Mouse (Mus musculus): ENCODE measurements around the gene Tfdp2. TPM values are rescaled to one million over a fixed set of nuclear protein-coding genes. Genes with fewer than 3 reads are reported as not detected.
"Not testable (repeated sequence)": the region's sequence is repeated elsewhere in the genome, so short reads cannot be mapped to it uniquely, and the experiment has no call there.

Gene Tfdp2
- polyA plus RNA-seq, 2 experiments = 15.5 to 33.0 TPM

GRCm38 (mm10) chr9:96331146-96331545 is 135.1 kb downstream of the Tfdp2 start:
- Histone ChIP-seq H3K9me3 (ENCODE audit: control insufficient read depth, low read length) (no peaks in the 10 kb centered on the region), H3K36me3 (ENCODE audit: control insufficient read depth, insufficient read depth, low read length) (peaks cover 27% of the 10 kb centered on the region), H3K27me3 (ENCODE audit: control insufficient read depth, insufficient read depth, low read length) (no peaks in the 10 kb centered on the region), H3K4me3 (replicated peaks; ENCODE audit: low read length) (no peak overlapping the region), H3K4me2 (replicated peaks; ENCODE audit: low read depth, low read length, severe bottlenecking) (no peak overlapping the region), H3K4me1 (ENCODE audit: control insufficient read depth, insufficient read depth, low read length) (no peaks in the 10 kb centered on the region), H3K9ac (ENCODE audit: low read depth, low read length, severe bottlenecking) (no peak overlapping the region), H3K27ac (replicated peaks; ENCODE audit: low read depth, low read length) (no peak overlapping the region)
- WGBS = 91% methylated on average over 5 of the region's 5 CpGs
- TF ChIP-seq POLR2A (IDR thresholded peaks at IDR 0.05; ENCODE audit: borderline replicate concordance, extremely low read depth, insufficient read depth, insufficient read length) = no peak
- no peak for ATAC-seq (ENCODE audit: low FRiP score, low read depth)
- no peak for DNase-seq (ENCODE audit: low spot score)

- H3K27ac ChIP-seq (replicated peaks; ENCODE audit: low read depth, low read length) = no peak overlapping the region
- H3K4me2 ChIP-seq (replicated peaks; ENCODE audit: low read depth, low read length, severe bottlenecking) = no peak overlapping the region
- no peaks in the 10 kb centered on the region for H3K27me3 ChIP-seq (ENCODE audit: control insufficient read depth, insufficient read depth, low read length)
- no peaks in the 10 kb centered on the region for H3K4me1 ChIP-seq (ENCODE audit: control insufficient read depth, insufficient read depth, low read length)
- ATAC-seq (ENCODE audit: low FRiP score, low read depth) = no peak
- no peak for TF ChIP-seq POLR2A (IDR thresholded peaks at IDR 0.05; ENCODE audit: borderline replicate concordance, extremely low read depth, insufficient read depth, insufficient read length)
- no peak overlapping the region for H3K4me3 ChIP-seq (replicated peaks; ENCODE audit: low read length)
- DNase-seq (ENCODE audit: low spot score) = no peak
- no peaks in the 10 kb centered on the region for H3K9me3 ChIP-seq (ENCODE audit: control insufficient read depth, low read length)
- no peak overlapping the region for H3K9ac ChIP-seq (ENCODE audit: low read depth, low read length, severe bottlenecking)
- 74% methylated on average over 3 of the region's 3 CpGs for WGBS
- peaks cover 38% of the 10 kb centered on the region for H3K36me3 ChIP-seq (ENCODE audit: control insufficient read depth, insufficient read depth, low read length)
These were observed 149.7 kb downstream of the Tfdp2 start for GRCm38 (mm10) chr9:96345750-96346149.

GRCm38 (mm10) chr9:96348885-96349284 is 152.8 kb downstream of the Tfdp2 start:
- peaks cover 12% of the 10 kb centered on the region for H3K36me3 ChIP-seq (ENCODE audit: control insufficient read depth, insufficient read depth, low read length)
- no peak for ATAC-seq (ENCODE audit: low FRiP score, low read depth)
- 91% methylated on average over 5 of the region's 5 CpGs for WGBS

GRCm38 (mm10) chr9:96350010-96350409 is 153.9 kb downstream of the Tfdp2 start:
- no peaks in the 10 kb centered on the region for H3K9me3 ChIP-seq (ENCODE audit: control insufficient read depth, low read length)
- peaks cover 6% of the 10 kb centered on the region; the same call in 1 of the 2 replicates for H3K36me3 ChIP-seq (ENCODE audit: control insufficient read depth, insufficient read depth, low read length)
- no peak overlapping the region for H3K27ac ChIP-seq (replicated peaks; ENCODE audit: low read depth, low read length)
- H3K27me3 ChIP-seq (ENCODE audit: control insufficient read depth, insufficient read depth, low read length) = no peaks in the 10 kb centered on the region
- DNase-seq (ENCODE audit: low spot score) = peak; percentile 77
- WGBS = 31% methylated on average over 4 of the region's 4 CpGs
- H3K4me3 ChIP-seq (replicated peaks; ENCODE audit: low read length) = no peak overlapping the region
- TF ChIP-seq POLR2A (IDR thresholded peaks at IDR 0.05; ENCODE audit: borderline replicate concordance, extremely low read depth, insufficient read depth, insufficient read length) = no peak
- ATAC-seq (ENCODE audit: low FRiP score, low read depth) = peak; percentile 47; the same call in 1 of the 2 replicates
- no peak overlapping the region for H3K4me2 ChIP-seq (replicated peaks; ENCODE audit: low read depth, low read length, severe bottlenecking)
- H3K9ac ChIP-seq (ENCODE audit: low read depth, low read length, severe bottlenecking) = no peak overlapping the region
- H3K4me1 ChIP-seq (ENCODE audit: control insufficient read depth, insufficient read depth, low read length) = no peaks in the 10 kb centered on the region

More at GRCm38 (mm10) chr9:96348885-96349284, 152.8 kb downstream of the Tfdp2 start:
- no peaks in the 10 kb centered on the region for H3K4me1 ChIP-seq (ENCODE audit: control insufficient read depth, insufficient read depth, low read length)
- H3K4me3 ChIP-seq (replicated peaks; ENCODE audit: low read length) = no peak overlapping the region
- no peak overlapping the region for H3K9ac ChIP-seq (ENCODE audit: low read depth, low read length, severe bottlenecking)
- DNase-seq (ENCODE audit: low spot score) = no peak
- no peaks in the 10 kb centered on the region for H3K9me3 ChIP-seq (ENCODE audit: control insufficient read depth, low read length)
- TF ChIP-seq POLR2A (IDR thresholded peaks at IDR 0.05; ENCODE audit: borderline replicate concordance, extremely low read depth, insufficient read depth, insufficient read length) = no peak
- H3K27ac ChIP-seq (replicated peaks; ENCODE audit: low read depth, low read length) = no peak overlapping the region
- no peaks in the 10 kb centered on the region for H3K27me3 ChIP-seq (ENCODE audit: control insufficient read depth, insufficient read depth, low read length)
- no peak overlapping the region for H3K4me2 ChIP-seq (replicated peaks; ENCODE audit: low read depth, low read length, severe bottlenecking)

GRCm38 (mm10) chr9:96350476-96350875 is 154.4 kb downstream of the Tfdp2 start:
- no peaks in the 10 kb centered on the region for H3K9me3 ChIP-seq (ENCODE audit: control insufficient read depth, low read length)
- H3K4me1 ChIP-seq (ENCODE audit: control insufficient read depth, insufficient read depth, low read length) = no peaks in the 10 kb centered on the region
- DNase-seq (ENCODE audit: low spot score) (no peak), ATAC-seq (ENCODE audit: low FRiP score, low read depth) (no peak)
- WGBS = 68% methylated on average over 3 of the region's 3 CpGs
- no peaks in the 10 kb centered on the region for H3K27me3 ChIP-seq (ENCODE audit: control insufficient read depth, insufficient read depth, low read length)
- H3K36me3 ChIP-seq (ENCODE audit: control insufficient read depth, insufficient read depth, low read length) = 0 out of 2 replicates have a peak, but pooled peaks cover 5% of the 10 kb centered on the region
- H3K4me3 ChIP-seq (replicated peaks; ENCODE audit: low read length) = no peak overlapping the region
- H3K4me2 ChIP-seq (replicated peaks; ENCODE audit: low read depth, low read length, severe bottlenecking) = no peak overlapping the region
- no peak overlapping the region for H3K9ac ChIP-seq (ENCODE audit: low read depth, low read length, severe bottlenecking)
- H3K27ac ChIP-seq (replicated peaks; ENCODE audit: low read depth, low read length) = no peak overlapping the region
- no peak for TF ChIP-seq POLR2A (IDR thresholded peaks at IDR 0.05; ENCODE audit: borderline replicate concordance, extremely low read depth, insufficient read depth, insufficient read length)

- WGBS = 90% methylated on average over 6 of the region's 6 CpGs
These were observed 155.7 kb downstream of the Tfdp2 start for GRCm38 (mm10) chr9:96351771-96352170.

More at GRCm38 (mm10) chr9:96351771-96352170, 155.7 kb downstream of the Tfdp2 start:
- ATAC-seq (ENCODE audit: low FRiP score, low read depth); DNase-seq (ENCODE audit: low spot score); H3K4me1 ChIP-seq (ENCODE audit: control insufficient read depth, insufficient read depth, low read length); H3K9ac ChIP-seq (ENCODE audit: low read depth, low read length, severe bottlenecking); H3K27me3 ChIP-seq (ENCODE audit: control insufficient read depth, insufficient read depth, low read length); H3K27ac ChIP-seq (replicated peaks; ENCODE audit: low read depth, low read length); H3K36me3 ChIP-seq (ENCODE audit: control insufficient read depth, insufficient read depth, low read length); H3K4me2 ChIP-seq (replicated peaks; ENCODE audit: low read depth, low read length, severe bottlenecking); H3K9me3 ChIP-seq (ENCODE audit: control insufficient read depth, low read length); H3K4me3 ChIP-seq (replicated peaks; ENCODE audit: low read length): not testable (repeated sequence)

All from limb, embryonic 14.5 days (tissue).